Mouse (Mus musculus) hindlimb bud, embryonic 11.5 days (tissue): ENCODE measurements at regions not wholly inside any gene's neighbourhood (a gene's known extent, or its start where the extent isn't known, plus 50 kb on each side); places are given as distances from the start of the nearest gene placed in this dataset.

Experiments used
- DNase-seq: peaks from one replicate; pipeline ENCODE4 v3.0.0-alpha.2; 2012; ENCODE audit warnings: low read depth, low spot score; ENCODE audit errors: extremely low spot score

- DNase-seq, result no peak
Observed at GRCm38 (mm10) chr16:95820013-95820412, 118.1 kb downstream of the Ets2 start.

GRCm38 (mm10) chr16:95815966-95816365 is 114.1 kb downstream of the Ets2 start:
- DNase-seq, result no peak

- no peak for DNase-seq
Observed at GRCm38 (mm10) chr16:95815206-95815731, 113.4 kb downstream of the Ets2 start.

- no peak for DNase-seq
Observed at GRCm38 (mm10) chr16:95814513-95815118, 112.7 kb downstream of the Ets2 start.

- DNase-seq, result no peak
Observed at GRCm38 (mm10) chr16:95811092-95811491, 109.2 kb downstream of the Ets2 start.

- no peak for DNase-seq
Observed at GRCm38 (mm10) chr16:95809127-95809876, 107.4 kb downstream of the Ets2 start.

- no peak for DNase-seq
Observed at GRCm38 (mm10) chr16:95806510-95806909, 104.6 kb downstream of the Ets2 start.

- no peak for DNase-seq
Observed at GRCm38 (mm10) chr16:95804199-95804598, 102.3 kb downstream of the Ets2 start.

- DNase-seq, result no peak
Observed at GRCm38 (mm10) chr16:95802641-95803040, 100.8 kb downstream of the Ets2 start.

- DNase-seq, result no peak
Observed at GRCm38 (mm10) chr16:95802207-95802606, 100.3 kb downstream of the Ets2 start.

GRCm38 (mm10) chr16:95800911-95801442 is 99.1 kb downstream of the Ets2 start:
- no peak for DNase-seq

- no peak for DNase-seq
Observed at GRCm38 (mm10) chr16:95798582-95798981, 96.7 kb downstream of the Ets2 start.

- no peak for DNase-seq
Observed at GRCm38 (mm10) chr16:95798099-95798498, 96.2 kb downstream of the Ets2 start.

- no peak for DNase-seq
Observed at GRCm38 (mm10) chr16:95797141-95797540, 95.3 kb downstream of the Ets2 start.

- no peak for DNase-seq
Observed at GRCm38 (mm10) chr16:95794876-95795275, 93.0 kb downstream of the Ets2 start.

- peak; percentile 71 for DNase-seq
Observed at GRCm38 (mm10) chr16:95794281-95794727, 92.4 kb downstream of the Ets2 start.

- DNase-seq, result no peak
Observed at GRCm38 (mm10) chr16:95790691-95791090, 88.8 kb downstream of the Ets2 start.

- no peak for DNase-seq
Observed at GRCm38 (mm10) chr16:95789548-95789947, 87.7 kb downstream of the Ets2 start.

- no peak for DNase-seq
Observed at GRCm38 (mm10) chr16:95781681-95782080, 79.8 kb downstream of the Ets2 start.

GRCm38 (mm10) chr16:95780431-95780830 is 78.6 kb downstream of the Ets2 start:
- DNase-seq, result no peak

- no peak for DNase-seq
Observed at GRCm38 (mm10) chr16:95778845-95779722, 77.2 kb downstream of the Ets2 start.
